Mouse (Mus musculus) embryonic facial prominence, embryonic 14.5 days (tissue): ENCODE measurements around the gene Vdr. TPM values are rescaled to one million over a fixed set of nuclear protein-coding genes. Genes with fewer than 3 reads are reported as not detected.
A peak's percentile ranks its signal among the peaks of the same experiment; 100 is the strongest.

Experiments used
- ATAC-seq: fragments of 200-750 bp; cut with Nextera tagmentation; 2 replicates; pipeline ENCODE4 v1.8.0; 2017; ENCODE audit warnings: low read depth, moderate number of reproducible peaks, moderate TSS enrichment
- DNase-seq: peaks from one replicate; pipeline ENCODE4 v3.0.0-alpha.2; 2015; ENCODE audit warnings: low spot score
- H3K27ac ChIP-seq: fragments of 300-500 bp; sonication (generic); replicated peaks from 2 replicates; pipeline ENCODE4 v1.5.1; 2014; ENCODE audit warnings: low read depth, mild to moderate bottlenecking, low read length, moderate library complexity
- H3K27me3 ChIP-seq: fragments of 300-500 bp; sonication (generic); replicated peaks from 2 replicates; pipeline ENCODE4 v1.6.1; 2014; ENCODE audit warnings: low read length; ENCODE audit not compliant: control insufficient read depth, insufficient read depth
- H3K36me3 ChIP-seq: fragments of 300-500 bp; sonication (generic); 2 replicates; pipeline ENCODE4 v1.6.1; 2014; ENCODE audit warnings: low read length, mixed read lengths; ENCODE audit not compliant: control insufficient read depth, insufficient read depth
- H3K4me1 ChIP-seq: fragments of 300-500 bp; sonication (generic); 2 replicates; pipeline ENCODE4 v1.6.1; 2014; ENCODE audit warnings: antibody characterized with exemption, low read length; ENCODE audit not compliant: control insufficient read depth, insufficient read depth
- H3K4me2 ChIP-seq: fragments of 300-500 bp; sonication (generic); 2 replicates; pipeline ENCODE4 v1.6.1; 2014; ENCODE audit warnings: low read depth, mild to moderate bottlenecking, low read length, moderate library complexity, mixed read lengths
- H3K4me3 ChIP-seq: fragments of 300-500 bp; sonication (generic); 2 replicates; pipeline ENCODE4 v1.5.1; 2014; ENCODE audit warnings: low read depth, mild to moderate bottlenecking, low read length
- H3K9ac ChIP-seq: fragments of 300-500 bp; sonication (generic); 2 replicates; pipeline ENCODE4 v1.6.1; 2014; ENCODE audit warnings: low read depth, mild to moderate bottlenecking, low read length, moderate library complexity, mixed read lengths
- H3K9me3 ChIP-seq: fragments of 300-500 bp; sonication (generic); 2 replicates; pipeline ENCODE4 v1.6.1; 2016; ENCODE audit warnings: low read length; ENCODE audit not compliant: control insufficient read depth
- WGBS: fragments of 180-500 bp; shearing (Covaris S2); extraction: QIAGEN DNeasy Blood & Tissue Kit; methylation state at CpG from one replicate; pipeline ENCODE4 v1.1.7; 2014; 5-methylcytosine and 5-hydroxymethylcytosine counted together
- polyA plus RNA-seq: library from polyadenylated mRNA; unstranded; fragments of >200 nt; fragmentation: Nextera tagmentation; extraction: Ambion mirVana; gene quantifications from 2 replicates; pipeline ENCODE4 v1.2.1, GENCODE M21; 2014

Gene Vdr
- polyA plus RNA-seq, 1 experiment from 2014 or later, result 3.6 TPM

GRCm38 (mm10) chr15:97844037-97845034 lies 66.1 kb downstream of the Vdr start, which contains the start of gene Hdac7:
Gene Hdac7, minus strand, starts transcription at chr15:97844502.
- peaks cover 13% of the 10 kb centered on the region for H3K4me1 ChIP-seq
- no peaks in the 10 kb centered on the region for H3K27me3 ChIP-seq
- no peak within 1 kb of the TSS for H3K4me2 ChIP-seq
- no peaks in the 10 kb centered on the region for H3K9me3 ChIP-seq
- no peak for DNase-seq
- no peak within 1 kb of the TSS for H3K27ac ChIP-seq
- 71% methylated on average over 19 of the region's 19 CpGs for WGBS
- no peak within 1 kb of the TSS for H3K9ac ChIP-seq
- no peak within 1 kb of the TSS for H3K4me3 ChIP-seq
- no peaks in the 10 kb centered on the region for H3K36me3 ChIP-seq
- no peak for ATAC-seq

- Histone ChIP-seq H3K4me3 (no peak overlapping the region), H3K9me3 (no peaks in the 10 kb centered on the region), H3K4me2 (no peak overlapping the region), H3K9ac (no peak overlapping the region), H3K27ac (no peak overlapping the region), H3K27me3 (no peaks in the 10 kb centered on the region), H3K36me3 (no peaks in the 10 kb centered on the region), H3K4me1 (peaks cover 13% of the 10 kb centered on the region)
- 77% methylated on average over 7 of the region's 7 CpGs for WGBS
- ATAC-seq (no peak), DNase-seq (no peak)
These were observed 67.2 kb downstream of the Vdr start for GRCm38 (mm10) chr15:97843247-97843651.

- no peak overlapping the region for H3K4me3 ChIP-seq
- peaks cover 25% of the 10 kb centered on the region for H3K4me1 ChIP-seq
- DNase-seq (no peak), ATAC-seq (no peak)
- WGBS, result 86% methylated on average over 6 of the region's 6 CpGs
- no peak overlapping the region for H3K27ac ChIP-seq
- no peaks in the 10 kb centered on the region for H3K27me3 ChIP-seq
- no peaks in the 10 kb centered on the region for H3K36me3 ChIP-seq
- H3K9me3 ChIP-seq, result no peaks in the 10 kb centered on the region
- H3K9ac ChIP-seq, result no peak overlapping the region
- H3K4me2 ChIP-seq, result no peak overlapping the region
These were observed 68.4 kb downstream of the Vdr start for GRCm38 (mm10) chr15:97842058-97842457.

GRCm38 (mm10) chr15:97841383-97841782 lies 69.0 kb downstream of the Vdr start:
- Histone ChIP-seq H3K9ac (no peak overlapping the region), H3K4me2 (no peak overlapping the region), H3K27me3 (no peaks in the 10 kb centered on the region), H3K4me1 (peaks cover 31% of the 10 kb centered on the region), H3K4me3 (no peak overlapping the region), H3K27ac (no peak overlapping the region), H3K36me3 (no peaks in the 10 kb centered on the region), H3K9me3 (no peaks in the 10 kb centered on the region)
- 89% methylated on average over 6 of the region's 6 CpGs for WGBS
- no peak for DNase-seq
- no peak for ATAC-seq

GRCm38 (mm10) chr15:97840781-97841180 lies 69.6 kb downstream of the Vdr start:
- H3K9me3 ChIP-seq, result no peaks in the 10 kb centered on the region
- DNase-seq (no peak), ATAC-seq (no peak)
- H3K4me3 ChIP-seq, result no peak overlapping the region
- no peak overlapping the region for H3K9ac ChIP-seq
- 91% methylated on average over 1 of the region's 1 CpGs for WGBS
- peaks cover 36% of the 10 kb centered on the region for H3K4me1 ChIP-seq
- H3K27ac ChIP-seq, result peak overlapping the region; percentile 39
- H3K4me2 ChIP-seq, result no peak overlapping the region
- H3K27me3 ChIP-seq, result no peaks in the 10 kb centered on the region
- H3K36me3 ChIP-seq, result no peaks in the 10 kb centered on the region

- DNase-seq, result peak; percentile 91
- WGBS, result 12% methylated on average over 3 of the region's 3 CpGs
- Histone ChIP-seq H3K4me3 (no peak overlapping the region), H3K27me3 (no peaks in the 10 kb centered on the region), H3K4me2 (no peak overlapping the region), H3K9ac (no peak overlapping the region), H3K9me3 (no peaks in the 10 kb centered on the region), H3K36me3 (no peaks in the 10 kb centered on the region), H3K27ac (peak overlapping the region; percentile 39), H3K4me1 (peaks cover 36% of the 10 kb centered on the region)
- ATAC-seq, result peak; percentile 82
These were observed 70.4 kb downstream of the Vdr start for GRCm38 (mm10) chr15:97839991-97840455.

GRCm38 (mm10) chr15:97839473-97839872 lies 71.0 kb downstream of the Vdr start:
- Histone ChIP-seq H3K9me3 (no peaks in the 10 kb centered on the region), H3K9ac (no peak overlapping the region), H3K27me3 (no peaks in the 10 kb centered on the region), H3K36me3 (no peaks in the 10 kb centered on the region), H3K4me3 (no peak overlapping the region), H3K4me2 (no peak overlapping the region), H3K27ac (peak overlapping the region; percentile 39), H3K4me1 (peaks cover 36% of the 10 kb centered on the region)
- no peak for DNase-seq
- ATAC-seq, result no peak
- 62% methylated on average over 4 of the region's 4 CpGs for WGBS

- DNase-seq, result no peak
- H3K27me3 ChIP-seq, result no peaks in the 10 kb centered on the region
- H3K4me3 ChIP-seq, result no peak overlapping the region
- no peaks in the 10 kb centered on the region for H3K9me3 ChIP-seq
- WGBS, result 91% methylated on average over 2 of the region's 2 CpGs
- no peak overlapping the region for H3K27ac ChIP-seq
- ATAC-seq, result no peak
- H3K4me2 ChIP-seq, result no peak overlapping the region
- no peaks in the 10 kb centered on the region for H3K36me3 ChIP-seq
- no peak overlapping the region for H3K9ac ChIP-seq
- H3K4me1 ChIP-seq, result peaks cover 36% of the 10 kb centered on the region
These were observed 71.4 kb downstream of the Vdr start for GRCm38 (mm10) chr15:97839012-97839411.
